Mouse (Mus musculus) embryonic stem cell, embryonic (primary cell): ENCODE measurements around the gene Msh2.

Source experiments
- CTCF ChIA-PET, 4 experiments: fragments of 300-600 bp in 2 of 4; fragments of 350-600 bp in 2 of 4; sonication (Branson Sonifier 250); formaldehyde crosslinking; loops; one replicate each; lab custom pipeline; 2022; ENCODE audit warnings: inconsistent platforms in 2 of 4; lab: Charles Lee
- POLR2A ChIA-PET, 4 experiments: fragments of 300-600 bp in 2 of 4; fragments of 350-600 bp in 2 of 4; sonication (Branson Sonifier 250); formaldehyde crosslinking; loops; one replicate each; lab custom pipeline; 2022; ENCODE audit warnings: antibody characterized with exemption in 4 of 4, inconsistent platforms in 1 of 4; lab: Charles Lee

Gene Msh2

GRCm38 (mm10) chr17:87745926-87746888, 74.1 kb downstream of the Msh2 start:
- ChIA-PET POLR2A (interaction anchor here in 2 of 4 experiments (0.7 to 2.5 kb wide), 7 partner anchors 9 to 228 kb away, joined by 3 to 7 read pairs (median 4); partner anchors contain the start of gene Msh6 (in 1 of the 2)), CTCF (interaction anchor here in 1 of 4 experiments (1.0 to 1.3 kb wide), 2 partner anchors 11 to 80 kb away, joined by 3 read pairs; no protein-coding TSS in a partner anchor)

- POLR2A ChIA-PET: interaction anchor here in 1 of 4 experiments (0.5 kb wide), 1 partner anchor 231 kb away, joined by 3 read pairs; no protein-coding TSS in a partner anchor
- CTCF ChIA-PET: interaction anchor here in 1 of 4 experiments (0.6 to 1.3 kb wide), 2 partner anchors 10 to 13 kb away, joined by 3 to 4 read pairs; no protein-coding TSS in a partner anchor
Measured at GRCm38 (mm10) chr17:87760315-87760714, 88.2 kb downstream of the Msh2 start.

GRCm38 (mm10) chr17:87763146-87763545, 91.0 kb downstream of the Msh2 start:
- ChIA-PET CTCF (interaction anchor here in 3 of 4 experiments (0.5 to 1.4 kb wide), 3 partner anchors 10 to 1292 kb away, joined by 4 to 12 read pairs (median 5); no protein-coding TSS in a partner anchor), POLR2A (interaction anchor here in 1 of 4 experiments (0.8 kb wide), 2 partner anchors 15 to 63 kb away, joined by 3 read pairs; no protein-coding TSS in a partner anchor)

- POLR2A ChIA-PET: interaction anchor here in 1 of 4 experiments (0.6 kb wide), 1 partner anchor 202 kb away, joined by 6 read pairs; no protein-coding TSS in a partner anchor
- CTCF ChIA-PET: no interaction called here
Measured at GRCm38 (mm10) chr17:87765031-87765430, 92.9 kb downstream of the Msh2 start.

- POLR2A ChIA-PET: no interaction called here
- CTCF ChIA-PET: interaction anchor here in 1 of 4 experiments (0.6 kb wide), 1 partner anchor 1064 kb away, joined by 3 read pairs; no protein-coding TSS in a partner anchor
Measured at GRCm38 (mm10) chr17:87766888-87767287, 94.8 kb downstream of the Msh2 start.

- CTCF ChIA-PET: interaction anchor here in 1 of 4 experiments (0.5 to 1.5 kb wide), 2 partner anchors 10 to 26 kb away, joined by 3 read pairs; no protein-coding TSS in a partner anchor
- POLR2A ChIA-PET: interaction anchor here in 1 of 4 experiments (1.0 kb wide), 1 partner anchor 56 kb away, joined by 3 read pairs; no protein-coding TSS in a partner anchor
Measured at GRCm38 (mm10) chr17:87770766-87771165, 98.6 kb downstream of the Msh2 start.

- CTCF ChIA-PET: interaction anchor here (0.6 to 1.9 kb wide), 19 partner anchors 10 to 1056 kb away, joined by 3 to 15 read pairs (median 4); no protein-coding TSS in a partner anchor
- POLR2A ChIA-PET: interaction anchor here in 3 of 4 experiments (0.6 to 1.1 kb wide), 3 partner anchors 52 to 178 kb away, joined by 3 to 6 read pairs (median 3); no protein-coding TSS in a partner anchor
Measured at GRCm38 (mm10) chr17:87773175-87773574, 101.0 kb downstream of the Msh2 start.
